Mouse (Mus musculus): ENCODE results near the gene Wwox. TPM values are rescaled to one million over a fixed set of nuclear protein-coding genes. Genes with fewer than 3 reads are reported as not detected.

Wwox gene
- total and polyA plus RNA-seq, 3 experiments: 7.6 to 61.8 (median 12.2) TPM

GRCm38 (mm10) chr8:114460600-114460999 is 21.1 kb downstream of the Wwox start:
- no peaks in the 10 kb centered on the region for H3K4me1 ChIP-seq (ENCODE audit: control insufficient read depth in 1 of 2, insufficient read depth in 2 of 2, low read length in 2 of 2)
- H3K4me3 ChIP-seq (ENCODE audit: control insufficient read depth in 1 of 2, insufficient read depth in 1 of 2, low read depth in 2 of 2, low read length in 2 of 2): no peak overlapping the region
- no peaks in the 10 kb centered on the region for H3K36me3 ChIP-seq (ENCODE audit: control insufficient read depth in 1 of 2, insufficient read depth in 2 of 2, low read length in 2 of 2)
- DNase-seq (ENCODE audit: low read depth, low spot score): peak; percentile 54
- H3K9ac ChIP-seq (ENCODE audit: control insufficient read depth, low read depth, low read length, poor library complexity, severe bottlenecking): no peak overlapping the region
- no peaks in the 10 kb centered on the region for H3K27me3 ChIP-seq (ENCODE audit: control insufficient read depth in 1 of 2, insufficient read depth in 2 of 2, low read length in 2 of 2)
- no peak for TF ChIP-seq ZC3H11A (IDR thresholded peaks at IDR 0.05; ENCODE audit: low read depth, low read length)
- TF ChIP-seq MEF2A (IDR thresholded peaks at IDR 0.05; ENCODE audit: extremely low read depth, insufficient replicate concordance, low read depth, low read length, poor library complexity, severe bottlenecking): no peak
- TF ChIP-seq RCOR1 (IDR thresholded peaks at IDR 0.05; ENCODE audit: low read depth, low read length): no peak
- TF ChIP-seq JUND (IDR thresholded peaks at IDR 0.05; ENCODE audit: low read depth, low read length): no peak
- TF ChIP-seq KAT2A (conservative IDR thresholded peaks at IDR 0.05; ENCODE audit: low read depth, low read length): no peak
- TF ChIP-seq SIN3A (IDR thresholded peaks at IDR 0.05; ENCODE audit: low read length): no peak
- no peak for TF ChIP-seq ZKSCAN1 (IDR thresholded peaks at IDR 0.05; ENCODE audit: low read depth, low read length)
- TF ChIP-seq USF1 (IDR thresholded peaks at IDR 0.05; ENCODE audit: low read depth, low read length): peak; percentile 90
- no peak for TF ChIP-seq CHD2 (IDR thresholded peaks at IDR 0.05; ENCODE audit: low read length)
- no peak for TF ChIP-seq ZNF384 (IDR thresholded peaks at IDR 0.05; ENCODE audit: low read depth, low read length)
- no peak for TF ChIP-seq POLR2AphosphoS5 (IDR thresholded peaks at IDR 0.05; ENCODE audit: borderline replicate concordance, low read depth, low read length)
- TF ChIP-seq GABPA (IDR thresholded peaks at IDR 0.05; ENCODE audit: low read depth, low read length): no peak
- TF ChIP-seq MXI1 (IDR thresholded peaks at IDR 0.05; ENCODE audit: low read depth, low read length): no peak
- TF ChIP-seq ETS1 (IDR thresholded peaks at IDR 0.05; ENCODE audit: low read depth, low read length): no peak
- TF ChIP-seq RAD21 (IDR thresholded peaks at IDR 0.05; ENCODE audit: low read depth, low read length): no peak
- TF ChIP-seq POLR2A (IDR thresholded peaks at IDR 0.05; ENCODE audit: control insufficient read depth in 1 of 2, insufficient read depth in 1 of 2, low read depth in 1 of 2, low read length in 2 of 2, poor library complexity in 1 of 2): no peak
- no peak for TF ChIP-seq NRF1 (IDR thresholded peaks at IDR 0.05; ENCODE audit: insufficient read depth, low read depth, low read length, poor library complexity, severe bottlenecking)
- TF ChIP-seq SMC3 (IDR thresholded peaks at IDR 0.05; ENCODE audit: low read depth, low read length): no peak
- peak; percentile 39 to 66 (median 58); a peak in 5 of 6 replicates for TF ChIP-seq CTCF (IDR thresholded peaks at IDR 0.05 in 2 of 3, conservative IDR thresholded peaks at IDR 0.05 in 1 of 3; ENCODE audit: control insufficient read depth in 1 of 3, insufficient read depth in 1 of 3, low read depth in 2 of 3, low read length in 3 of 3, poor library complexity in 1 of 3, severe bottlenecking in 1 of 3)
- no peak for TF ChIP-seq MYC (IDR thresholded peaks at IDR 0.05; ENCODE audit: low read depth, low read length)
- TF ChIP-seq CHD1 (IDR thresholded peaks at IDR 0.05; ENCODE audit: low read depth, low read length): no peak
- no peak for TF ChIP-seq MAZ (IDR thresholded peaks at IDR 0.05; ENCODE audit: low read depth, low read length)
- no peak for TF ChIP-seq ZMIZ1 (IDR thresholded peaks at IDR 0.05; ENCODE audit: low read depth, low read length)
- TF ChIP-seq USF2 (IDR thresholded peaks at IDR 0.05; ENCODE audit: borderline replicate concordance in 1 of 2, insufficient read depth in 1 of 2, low read depth in 1 of 2, low read length in 2 of 2): peak; percentile 25 to 50; a peak in 1 of 4 replicates
- no peak for TF ChIP-seq POLR2AphosphoS2 (IDR thresholded peaks at IDR 0.05; ENCODE audit: low read length)
- TF ChIP-seq MYB (IDR thresholded peaks at IDR 0.05; ENCODE audit: low read depth, low read length): no peak
- TF ChIP-seq E2F4 (IDR thresholded peaks at IDR 0.05; ENCODE audit: borderline replicate concordance, low read depth, low read length): no peak
- H3K79me2 ChIP-seq (ENCODE audit: control insufficient read depth, insufficient read depth, low read length, poor library complexity): no peaks in the 10 kb centered on the region
- H3K9me3 ChIP-seq (replicated peaks; ENCODE audit: insufficient read depth, low read length): no peaks in the 10 kb centered on the region
- H3K27ac ChIP-seq (ENCODE audit: control insufficient read depth, low read depth, low read length): no peak overlapping the region
